Mouse (Mus musculus): Measurements from ENCODE around the gene Slc22a23.

The Slc22a23 gene

GRCm38 (mm10) chr13:34156133-34156839, 188.7 kb downstream of the Slc22a23 start:
- no peak for DNase-seq

GRCm38 (mm10) chr13:34154931-34155272, 190.1 kb downstream of the Slc22a23 start:
- DNase-seq = peak; percentile 67

GRCm38 (mm10) chr13:34154217-34154930, 190.6 kb downstream of the Slc22a23 start:
- DNase-seq = peak; percentile 72

GRCm38 (mm10) chr13:34153254-34154011, 191.5 kb downstream of the Slc22a23 start:
- no peak for DNase-seq

- peak; percentile 21 for DNase-seq
Observed at GRCm38 (mm10) chr13:34152695-34153094, 192.3 kb downstream of the Slc22a23 start.

GRCm38 (mm10) chr13:34151425-34151824, 193.6 kb downstream of the Slc22a23 start:
- no peak for DNase-seq

GRCm38 (mm10) chr13:34150271-34151027, 194.5 kb downstream of the Slc22a23 start:
- DNase-seq = peak; percentile 77

GRCm38 (mm10) chr13:34149463-34150176, 195.4 kb downstream of the Slc22a23 start:
- DNase-seq = peak; percentile 28

- peak; percentile 89 for DNase-seq
Observed at GRCm38 (mm10) chr13:34148767-34149392, 196.1 kb downstream of the Slc22a23 start.

GRCm38 (mm10) chr13:34148181-34148580, 196.8 kb downstream of the Slc22a23 start:
- DNase-seq = no peak

- peak; percentile 22 for DNase-seq
Observed at GRCm38 (mm10) chr13:34146916-34147315, 198.1 kb downstream of the Slc22a23 start.

- DNase-seq = no peak
Observed at GRCm38 (mm10) chr13:34143389-34143788, 201.6 kb downstream of the Slc22a23 start.

GRCm38 (mm10) chr13:34136605-34137004, 208.4 kb downstream of the Slc22a23 start:
- DNase-seq = no peak

- DNase-seq = no peak
Observed at GRCm38 (mm10) chr13:34134276-34134675, 210.7 kb downstream of the Slc22a23 start.

- peak; percentile 79 for DNase-seq
Observed at GRCm38 (mm10) chr13:34133326-34134071, 211.5 kb downstream of the Slc22a23 start.

- DNase-seq = no peak
Observed at GRCm38 (mm10) chr13:34132875-34133274, 212.1 kb downstream of the Slc22a23 start.

GRCm38 (mm10) chr13:34132299-34132698, 212.7 kb downstream of the Slc22a23 start:
- peak; percentile 73 for DNase-seq

- peak; percentile 88 for DNase-seq
Observed at GRCm38 (mm10) chr13:34131708-34132060, 213.3 kb downstream of the Slc22a23 start.

- peak; percentile 89 for DNase-seq
Observed at GRCm38 (mm10) chr13:34131011-34131707, 213.8 kb downstream of the Slc22a23 start.

GRCm38 (mm10) chr13:34130226-34130731, 214.7 kb downstream of the Slc22a23 start, which contains the start of gene Tubb2b:
Gene Tubb2b, minus strand, starts transcription at chr13:34130466.
- DNase-seq = peak; percentile 98

Measured in embryo, embryonic 11 days (tissue).